Mouse (Mus musculus) kidney, adult 2 months (tissue): ENCODE data around the gene Faf1.

Source experiments
- CTCF ChIP-seq: fragments of 200-500 bp; conservative IDR thresholded peaks from 2 replicates; pipeline ENCODE4 v1.5.1; 2011; ENCODE audit warnings: low read depth, mild to moderate bottlenecking, control low read depth, low read length, moderate library complexity, mixed read lengths; ENCODE audit not compliant: insufficient read depth, insufficient read length
- POLR2A ChIP-seq: fragments of 200-500 bp; IDR thresholded peaks from one replicate; pipeline ENCODE4 v1.6.1; 2011; ENCODE audit warnings: low read depth, low read length, control low read depth

GRCm38 (mm10) chr4:109986748-109987355 lies 310.5 kb downstream of the Faf1 start:
- TF ChIP-seq POLR2A (no peak), CTCF (no peak)
